Mouse (Mus musculus) C2C12 (cell line): ENCODE measurements around the gene Ptpn3.

Source experiments
- CEBPB ChIP-seq: IDR thresholded peaks from one replicate; pipeline ENCODE4 v1.6.1; 2011; ENCODE audit warnings: low read depth, mild to moderate bottlenecking, control low read depth, moderate library complexity
- CTCF ChIP-seq: IDR thresholded peaks from one replicate; pipeline ENCODE4 v1.5.1; 2011; ENCODE audit not compliant: control insufficient read depth, insufficient read depth, insufficient read length
- MAX ChIP-seq: IDR thresholded peaks from one replicate; pipeline ENCODE4 v1.6.1; 2011; ENCODE audit warnings: mild to moderate bottlenecking, control low read depth
- MYOD1 ChIP-seq: IDR thresholded peaks from one replicate; pipeline ENCODE4 v1.6.1; 2011; ENCODE audit warnings: low read depth; ENCODE audit not compliant: control insufficient read depth, insufficient read length
- MYOG ChIP-seq: IDR thresholded peaks from one replicate; pipeline ENCODE4 v1.6.1; 2011; ENCODE audit not compliant: control insufficient read depth, insufficient read length; ENCODE audit errors: extremely low read depth

DNA sequence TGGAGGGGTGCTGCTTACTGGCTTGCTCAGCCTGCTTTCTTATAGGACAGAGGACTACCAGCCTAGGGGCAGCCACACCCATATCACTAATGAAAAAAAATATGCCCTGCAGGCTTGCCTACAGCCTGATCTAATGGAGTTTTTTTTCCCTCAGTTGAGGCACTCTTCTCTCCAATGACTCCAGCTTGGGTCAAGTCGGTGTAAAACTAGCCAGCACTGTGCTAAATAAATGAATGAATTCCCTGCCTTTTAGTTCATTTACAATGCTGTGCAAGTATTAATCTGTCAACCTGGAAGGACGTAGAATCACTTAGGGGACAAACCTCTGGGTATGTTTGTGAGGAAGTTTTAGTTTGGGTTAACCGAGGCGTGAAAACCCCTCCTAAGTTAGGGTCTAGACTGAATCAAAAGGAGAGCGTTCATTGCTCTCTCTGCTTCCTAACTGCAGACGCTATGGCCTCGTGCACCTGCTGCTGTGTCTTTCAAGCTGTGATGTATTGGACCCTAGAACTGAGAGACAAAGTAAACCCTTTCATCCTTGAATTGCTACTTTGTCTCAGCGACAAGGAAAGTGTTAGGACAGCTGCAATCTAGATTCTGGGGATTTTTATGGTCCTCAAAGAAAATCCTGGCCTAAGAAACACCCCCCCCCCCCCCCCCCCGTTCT lies 33.5 kb upstream of the Ptpn3 start:
- no peak for TF ChIP-seq CTCF
- no peak for TF ChIP-seq CEBPB
- no peak for TF ChIP-seq MYOG
- TF ChIP-seq MAX, result no peak
- no peak for TF ChIP-seq MYOD1
